Mouse (Mus musculus): ENCODE measurements around the gene Hspd1. TPM values are rescaled to one million over a fixed set of nuclear protein-coding genes. Genes with fewer than 3 reads are reported as not detected.

Gene Hspd1
- total RNA-seq, 2 experiments from 2014 or later, result 160 to 172 TPM

DNA sequence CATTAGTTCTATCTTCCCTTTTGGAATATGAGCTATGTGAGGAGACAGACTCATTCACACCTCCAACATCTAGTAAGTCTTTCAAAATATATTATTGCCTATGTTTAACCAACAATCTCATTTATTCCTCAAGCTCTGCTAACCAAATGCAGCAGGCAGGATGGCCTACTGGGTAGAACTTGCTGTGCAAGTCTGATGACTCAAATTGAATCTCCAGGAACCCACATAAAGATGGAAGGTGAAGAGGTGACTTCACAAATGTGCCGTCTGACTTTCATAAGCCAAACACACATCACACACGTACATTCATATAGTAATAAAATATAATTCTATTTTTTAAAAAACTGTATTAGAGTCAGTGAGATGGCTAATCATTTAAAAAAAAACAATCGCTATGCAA is 36.4 kb downstream of the Hspd1 start:
- DNase-seq (ENCODE audit: low spot score in 2 of 2), result no peak
- peak overlapping the region; percentile 97 for H3K27ac ChIP-seq
- TF ChIP-seq CTCF (conservative IDR thresholded peaks at IDR 0.05), result no peak
- peak overlapping the region; percentile 99 for H3K4me3 ChIP-seq

DNA sequence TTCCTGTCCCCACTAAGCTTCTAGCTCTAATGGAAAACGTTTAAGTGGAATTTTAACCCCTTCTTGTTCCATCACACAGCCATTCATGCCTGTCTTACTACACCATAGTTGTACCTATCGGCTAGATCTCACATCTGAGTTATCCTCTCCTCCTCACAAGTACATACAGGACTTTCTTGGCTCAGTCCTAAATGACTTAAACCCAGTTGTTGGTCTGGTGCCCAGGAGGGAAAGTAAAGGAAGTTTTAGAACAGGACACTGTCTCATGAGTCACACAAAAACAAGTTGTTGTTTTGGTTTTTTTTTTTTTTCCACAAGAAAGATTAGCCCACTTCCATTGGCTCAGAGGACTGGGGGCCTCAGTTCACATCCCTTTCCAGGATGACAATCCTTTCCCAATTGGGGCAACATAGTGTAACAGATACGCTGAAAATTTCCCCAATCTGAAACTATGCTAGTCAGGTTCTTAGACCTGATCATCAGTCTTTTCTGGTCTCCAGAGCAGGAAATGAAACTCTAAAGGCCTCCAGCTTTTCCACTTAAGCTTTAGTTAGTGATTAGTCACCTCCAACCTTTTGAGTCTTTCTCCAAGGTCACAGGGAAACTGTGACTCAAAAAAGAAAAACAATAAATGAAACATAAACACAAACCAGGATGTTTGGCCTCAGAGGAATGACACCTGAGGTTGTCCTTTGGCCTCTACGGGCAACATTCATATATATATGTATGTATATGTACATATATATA is 39.0 kb downstream of the Hspd1 start:
- Histone ChIP-seq H3K27ac (no peak overlapping the region), H3K4me3 (no peak overlapping the region)
- TF ChIP-seq CTCF (conservative IDR thresholded peaks at IDR 0.05), result no peak
- no peak for DNase-seq (ENCODE audit: low spot score in 2 of 2)

DNA sequence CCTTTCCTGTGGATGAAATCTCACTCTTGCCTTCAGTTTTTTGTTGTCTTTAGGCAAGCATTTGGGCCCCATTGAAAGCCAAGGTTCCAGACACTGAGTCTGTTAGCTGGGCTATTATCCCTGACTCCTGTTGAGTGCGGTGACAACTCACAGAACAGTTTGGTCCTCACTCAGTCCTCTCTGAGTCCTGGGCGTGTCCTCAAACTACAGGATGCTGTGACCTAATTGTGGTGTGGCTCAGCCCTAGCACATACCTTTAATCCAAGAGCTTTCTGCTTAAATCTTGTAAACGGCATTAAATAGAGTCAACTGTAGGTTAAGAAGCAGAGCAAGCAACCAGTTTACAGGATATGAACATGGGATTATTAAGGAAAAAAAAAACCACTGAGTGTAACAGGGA is 44.9 kb downstream of the Hspd1 start:
- Histone ChIP-seq H3K27ac (no peak overlapping the region), H3K4me3 (no peak overlapping the region)
- no peak for DNase-seq (ENCODE audit: low spot score in 2 of 2)
- TF ChIP-seq CTCF (conservative IDR thresholded peaks at IDR 0.05), result no peak

DNA sequence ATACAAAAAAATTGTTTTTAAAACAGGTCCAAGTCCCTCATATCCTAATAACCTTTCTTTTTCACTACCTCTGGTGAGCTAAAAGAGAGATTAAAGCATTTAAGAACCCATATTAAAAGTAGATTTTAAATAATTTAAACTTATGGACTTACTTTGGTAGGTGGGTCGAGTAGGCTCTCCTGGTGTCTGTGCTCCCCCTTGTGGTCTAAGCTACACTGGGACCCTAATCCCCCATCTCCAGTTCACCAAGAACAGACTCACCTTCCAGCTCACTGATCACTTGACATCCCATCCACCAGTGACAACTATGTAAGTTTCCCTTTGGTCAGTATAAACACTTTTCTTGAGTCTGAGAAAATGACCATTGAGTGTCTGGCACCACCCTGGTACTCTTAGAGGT is 45.8 kb downstream of the Hspd1 start:
- Histone ChIP-seq H3K27ac (no peak overlapping the region), H3K4me3 (no peak overlapping the region)
- no peak for DNase-seq (ENCODE audit: low spot score in 2 of 2)
- TF ChIP-seq CTCF (conservative IDR thresholded peaks at IDR 0.05), result peak; percentile 46

DNA sequence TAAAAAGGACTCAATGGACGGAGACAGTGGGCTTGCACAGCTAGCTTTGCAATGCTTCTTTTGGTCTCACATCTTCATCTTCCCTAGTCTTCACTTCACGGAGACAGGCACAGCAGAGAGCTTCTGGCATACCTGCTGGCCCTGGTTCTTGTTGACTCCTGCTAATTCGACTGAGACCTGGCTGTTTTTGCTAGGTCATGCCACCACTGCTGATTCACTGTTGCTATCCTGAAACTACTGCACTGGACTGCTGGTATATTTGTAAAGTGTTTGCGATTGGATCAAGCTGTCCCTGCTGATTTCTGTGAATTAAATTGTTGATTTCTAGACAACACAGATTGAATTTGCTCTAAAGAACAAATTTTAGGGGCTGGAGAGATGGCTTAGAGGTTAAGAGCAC is 46.4 kb downstream of the Hspd1 start:
- no peak for DNase-seq (ENCODE audit: low spot score in 2 of 2)
- Histone ChIP-seq H3K27ac (no peak overlapping the region), H3K4me3 (no peak overlapping the region)
- TF ChIP-seq CTCF (conservative IDR thresholded peaks at IDR 0.05), result no peak

DNA sequence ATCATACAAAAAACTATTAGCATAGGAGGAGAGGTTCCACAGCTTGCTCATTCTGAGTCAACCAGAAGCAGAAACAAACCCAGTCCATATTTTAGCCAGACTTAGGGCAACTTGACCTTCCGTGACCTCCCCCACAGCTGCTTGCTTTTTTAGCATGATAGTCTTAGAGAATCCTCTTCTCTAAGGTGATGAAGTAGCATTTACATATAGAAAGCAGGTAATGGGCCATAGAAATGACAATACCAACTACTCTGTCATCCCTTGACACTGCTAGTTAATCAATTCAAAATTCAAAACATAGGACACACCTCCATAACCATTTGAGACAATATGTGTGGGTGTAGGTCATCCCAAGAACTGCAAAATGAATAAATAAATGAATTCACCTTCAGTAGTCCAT is 48.1 kb downstream of the Hspd1 start:
- H3K27ac ChIP-seq, result no peak overlapping the region
- no peak for TF ChIP-seq CTCF (conservative IDR thresholded peaks at IDR 0.05)
- no peak for DNase-seq (ENCODE audit: low spot score in 2 of 2)
- no peak overlapping the region for H3K4me3 ChIP-seq

DNA sequence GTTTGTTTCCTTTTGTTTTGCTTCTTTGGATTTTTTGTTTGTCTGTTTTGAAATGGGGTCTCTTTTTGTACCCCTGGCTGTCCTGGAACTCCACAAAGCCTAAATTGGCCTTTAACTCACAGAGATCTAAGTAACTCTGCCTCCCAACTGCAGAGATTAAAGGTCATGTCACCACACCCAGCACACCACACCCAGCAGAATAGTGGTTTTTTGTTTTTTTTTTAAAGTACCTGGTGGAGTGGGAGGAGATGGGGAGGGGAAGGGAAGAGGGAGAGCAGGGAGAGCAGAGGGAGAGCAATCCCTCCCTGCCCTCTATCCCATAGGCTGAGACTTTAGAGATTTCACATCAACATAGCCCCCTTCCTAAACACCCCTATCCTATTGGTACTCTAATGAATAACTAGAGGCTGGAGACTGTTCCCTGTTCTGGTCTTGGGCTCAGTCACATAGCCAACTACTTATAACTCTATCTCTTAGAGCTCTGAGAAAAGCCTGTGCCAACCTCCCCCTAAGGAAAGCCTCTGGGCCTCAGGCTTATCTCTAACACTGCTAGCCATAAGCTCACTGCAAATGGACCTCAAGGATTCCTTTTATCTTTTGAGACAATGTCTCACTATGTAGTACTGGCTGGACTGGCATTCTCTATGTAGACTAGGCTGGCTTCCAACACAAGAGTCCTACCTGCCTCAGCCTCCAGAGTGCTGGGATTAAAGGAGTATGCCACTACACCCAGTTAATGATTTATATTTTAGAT is 56.8 kb downstream of the Hspd1 start:
- DNase-seq (ENCODE audit: low spot score in 2 of 2), result no peak

DNA sequence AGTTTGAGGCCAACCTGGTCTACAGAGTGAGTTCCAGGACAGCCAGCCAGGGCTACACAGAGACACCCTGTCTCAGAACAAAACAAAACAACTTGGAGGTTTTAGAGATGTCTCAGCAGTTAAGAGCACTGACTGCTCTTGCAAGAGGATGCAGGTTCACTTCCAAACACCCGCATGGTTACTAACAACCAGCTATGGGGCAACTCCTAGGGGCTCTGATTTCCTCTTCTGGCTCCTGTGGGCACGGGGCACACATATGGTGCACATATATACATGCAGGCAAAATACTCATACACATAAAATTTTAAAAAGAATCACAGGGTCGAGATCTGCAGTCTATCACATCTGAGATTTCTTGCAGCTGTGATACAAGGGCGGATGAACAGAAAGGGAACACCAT is 58.6 kb downstream of the Hspd1 start:
- TF ChIP-seq CTCF (conservative IDR thresholded peaks at IDR 0.05), result no peak
- 0 out of 2 replicates have a peak overlapping the region, but pooled peaks have one; percentile 2 for H3K27ac ChIP-seq
- H3K4me3 ChIP-seq, result no peak overlapping the region
- DNase-seq (ENCODE audit: low spot score in 2 of 2), result no peak

More for the DNA sequence above, 56.8 kb downstream of the Hspd1 start:
- H3K4me3 ChIP-seq, result no peak overlapping the region
- no peak overlapping the region for H3K27ac ChIP-seq
- no peak for TF ChIP-seq CTCF (conservative IDR thresholded peaks at IDR 0.05)

DNA sequence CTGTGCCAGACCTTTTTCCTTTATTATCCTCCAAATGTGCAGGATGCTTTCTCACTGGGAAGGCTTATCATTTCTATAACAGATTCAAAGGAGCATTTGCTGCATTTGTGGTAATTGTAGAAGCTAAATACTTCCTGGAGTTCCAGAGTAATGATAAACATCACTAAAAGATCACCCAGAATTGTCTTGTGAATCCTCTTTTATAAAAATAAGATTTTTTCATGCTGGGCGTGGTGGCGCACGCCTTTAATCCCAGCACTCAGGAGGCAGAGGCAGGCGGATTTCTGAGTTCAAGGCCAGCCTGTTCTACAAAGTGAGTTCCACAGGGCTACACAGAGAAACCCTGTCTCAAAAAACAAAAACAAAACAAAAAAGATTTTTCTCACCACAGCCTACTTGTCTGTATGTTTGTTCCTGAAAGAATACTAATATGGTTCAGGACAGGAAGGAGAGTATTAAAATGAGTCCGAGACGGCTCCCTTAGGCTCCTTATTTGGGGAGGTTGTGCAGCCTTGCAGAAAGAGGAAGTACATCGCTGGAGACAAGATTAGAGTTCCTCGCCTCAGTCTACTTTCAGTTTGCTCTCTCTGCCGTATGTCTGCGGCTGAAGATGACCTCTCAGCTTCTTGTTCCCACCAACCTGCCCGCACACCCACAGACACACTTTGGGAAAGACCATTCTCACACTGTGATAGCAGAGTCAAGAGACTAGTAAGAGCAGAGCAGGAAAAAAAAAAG is 59.4 kb downstream of the Hspd1 start:
- Histone ChIP-seq H3K27ac (0 out of 2 replicates have a peak overlapping the region, but pooled peaks have one; percentile 2), H3K4me3 (no peak overlapping the region)
- no peak for DNase-seq (ENCODE audit: low spot score in 2 of 2)
- TF ChIP-seq CTCF (conservative IDR thresholded peaks at IDR 0.05), result no peak

DNA sequence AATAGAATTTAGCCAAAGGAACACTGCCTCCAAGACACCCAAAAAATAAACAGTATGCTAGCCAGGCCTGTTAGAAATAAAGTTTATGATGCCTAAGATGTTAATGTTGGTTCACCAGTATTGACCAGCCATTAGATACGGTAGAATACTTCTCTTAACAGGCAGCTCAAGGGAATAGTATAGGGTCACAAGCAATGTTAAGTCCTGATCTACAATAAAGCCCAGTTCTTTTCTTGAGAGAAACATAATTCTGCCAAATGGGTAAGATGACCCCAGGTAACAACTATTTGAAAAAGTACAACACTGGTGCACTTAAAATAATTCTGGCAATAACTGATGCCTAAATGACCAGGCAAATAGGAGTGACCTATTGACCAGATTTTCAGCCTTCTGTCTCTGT is 60.1 kb downstream of the Hspd1 start:
- Histone ChIP-seq H3K27ac (peak overlapping the region; percentile 100; the same call in 1 of the 2 replicates), H3K4me3 (peak overlapping the region; percentile 96)
- no peak for DNase-seq (ENCODE audit: low spot score in 2 of 2)
- TF ChIP-seq CTCF (conservative IDR thresholded peaks at IDR 0.05), result no peak

Other genes starting within 250 kb of the Hspd1 start
- gene Ankrd44, start 161.9 kb downstream of the Hspd1 start, total RNA-seq (2021), result 10 to 100 TPM in 1 of 2 experiments, 1 to 10 TPM in 1; 8.8 to 14.5 TPM
- 100 to 1,000 TPM; 170 to 175 TPM for gene Sf3b1, start 60.8 kb downstream of the Hspd1 start, total RNA-seq (2021)
- gene Coq10b, start 35.5 kb downstream of the Hspd1 start, total RNA-seq (2021), result 10 to 100 TPM; 15.2 to 16.8 TPM
- 10 to 100 TPM; 92.2 to 97.4 TPM for gene Hspe1, start 111 bp downstream of the Hspd1 start, total RNA-seq (2021)
- 10 to 100 TPM; 56.8 to 59.4 TPM for gene Mob4, start 43.0 kb upstream of the Hspd1 start, total RNA-seq (2021)
- 10 to 100 TPM; 32.2 to 35.8 TPM for gene Rftn2, start 138.5 kb upstream of the Hspd1 start, total RNA-seq (2021)
- 1 to 10 TPM; 8.8 to 9.5 TPM for gene Mars2, start 148.9 kb upstream of the Hspd1 start, total RNA-seq (2021)

Measured in layer of hippocampus, adult 2 months (tissue).